Mouse (Mus musculus) spleen, postnatal 14 days (tissue): ENCODE data around the gene Plpp6.
"Not testable (repeated sequence)": the region's sequence is repeated elsewhere in the genome, so short reads cannot be mapped to it uniquely, and the experiment has no call there.

ENCODE experiments used
- DNase-seq, 2 experiments: peaks; one replicate each; pipeline ENCODE4 v3.0.0; 2021 to 2022; ENCODE audit warnings: low spot score in 2 of 2

Gene Plpp6

GRCm38 (mm10) chr19:28982617-28983016 is 18.9 kb downstream of the Plpp6 start:
- no peak for DNase-seq

GRCm38 (mm10) chr19:28989515-28989914 is 25.8 kb downstream of the Plpp6 start:
- no peak for DNase-seq

- DNase-seq, result peak; percentile 96 to 99
Observed at GRCm38 (mm10) chr19:28990194-28990589, 26.4 kb downstream of the Plpp6 start, which contains the start of gene Cdc37l1. Cdc37l1 (plus strand) TSS chr19:28990352.

- no peak for DNase-seq
Observed at GRCm38 (mm10) chr19:28990590-28991221, 27.0 kb downstream of the Plpp6 start.

- no peak for DNase-seq
Observed at GRCm38 (mm10) chr19:28991391-28991790, 27.6 kb downstream of the Plpp6 start.

GRCm38 (mm10) chr19:28994870-28995269 is 31.1 kb downstream of the Plpp6 start:
- no peak for DNase-seq

- no peak for DNase-seq
Observed at GRCm38 (mm10) chr19:28995366-28995765, 31.6 kb downstream of the Plpp6 start.

GRCm38 (mm10) chr19:28997976-28998630 is 34.4 kb downstream of the Plpp6 start:
- DNase-seq, result no peak

- not testable (repeated sequence) for DNase-seq
Observed at GRCm38 (mm10) chr19:29000321-29000720, 36.6 kb downstream of the Plpp6 start.

GRCm38 (mm10) chr19:29008069-29008706 is 44.4 kb downstream of the Plpp6 start:
- no peak for DNase-seq

GRCm38 (mm10) chr19:29009046-29009445 is 45.3 kb downstream of the Plpp6 start:
- DNase-seq, result no peak

GRCm38 (mm10) chr19:29011355-29011990 is 47.7 kb downstream of the Plpp6 start:
- no peak for DNase-seq

GRCm38 (mm10) chr19:29014466-29015055 is 50.8 kb downstream of the Plpp6 start:
- no peak for DNase-seq

GRCm38 (mm10) chr19:29015410-29016203 is 51.9 kb downstream of the Plpp6 start:
- DNase-seq, result no peak

- DNase-seq, result no peak
Observed at GRCm38 (mm10) chr19:29016204-29016765, 52.5 kb downstream of the Plpp6 start.
